Mouse (Mus musculus) neural tube, embryonic 14.5 days (tissue): ENCODE results near the gene Uqcr11. TPM values are rescaled to one million over a fixed set of nuclear protein-coding genes. Genes with fewer than 3 reads are reported as not detected.

Experiments used
- ATAC-seq: fragments of 200-750 bp; cut with Nextera tagmentation; 2 replicates; pipeline ENCODE4 v1.8.0; 2017; ENCODE audit warnings: low read depth, mild to moderate bottlenecking, moderate TSS enrichment, moderate library complexity
- H3K27ac ChIP-seq: fragments of 300-500 bp; sonication (generic); 2 replicates; pipeline ENCODE4 v1.5.1; 2014; ENCODE audit warnings: low read depth, mild to moderate bottlenecking, control low read depth, low read length, moderate library complexity, mixed read lengths
- H3K27me3 ChIP-seq: fragments of 300-500 bp; sonication (generic); 2 replicates; pipeline ENCODE4 v1.6.1; 2014; ENCODE audit warnings: low read length; ENCODE audit not compliant: control insufficient read depth, insufficient read depth
- H3K36me3 ChIP-seq: fragments of 300-500 bp; sonication (generic); 2 replicates; pipeline ENCODE4 v1.6.1; 2014; ENCODE audit warnings: low read length, mixed read lengths; ENCODE audit not compliant: control insufficient read depth, insufficient read depth
- H3K4me1 ChIP-seq: fragments of 300-500 bp; sonication (generic); 2 replicates; pipeline ENCODE4 v1.6.1; 2014; ENCODE audit warnings: low read length; ENCODE audit not compliant: control insufficient read depth, insufficient read depth
- H3K4me2 ChIP-seq: fragments of 300-500 bp; sonication (generic); 2 replicates; pipeline ENCODE4 v1.6.1; 2014; ENCODE audit warnings: mild to moderate bottlenecking, low read depth, low read length, control low read depth
- H3K4me3 ChIP-seq: fragments of 300-500 bp; sonication (generic); 2 replicates; pipeline ENCODE4 v1.5.1; 2014; ENCODE audit warnings: low read depth, low read length, control low read depth, mixed read lengths
- H3K9ac ChIP-seq: fragments of 300-500 bp; sonication (generic); replicated peaks from 2 replicates; pipeline ENCODE4 v1.6.1; 2014; ENCODE audit warnings: low read depth, mild to moderate bottlenecking, control low read depth, low read length, mixed read lengths
- H3K9me3 ChIP-seq: fragments of 300-500 bp; sonication (generic); 2 replicates; pipeline ENCODE4 v1.6.1; 2016; ENCODE audit warnings: low read length; ENCODE audit not compliant: control insufficient read depth
- WGBS: fragments of 180-500 bp; shearing (Covaris S2); extraction: QIAGEN DNeasy Blood & Tissue Kit; methylation state at CpG from one replicate; pipeline ENCODE4 v1.1.7; 2014; 5-methylcytosine and 5-hydroxymethylcytosine counted together
- polyA plus RNA-seq: library from polyadenylated mRNA; unstranded; fragments of >200 nt; fragmentation: Nextera tagmentation; extraction: Ambion mirVana; gene quantifications from 2 replicates; pipeline ENCODE4 v1.2.1, GENCODE M21; 2014

The Uqcr11 gene
- polyA plus RNA-seq, 1 experiment from 2014 or later: 791 TPM

DNA sequence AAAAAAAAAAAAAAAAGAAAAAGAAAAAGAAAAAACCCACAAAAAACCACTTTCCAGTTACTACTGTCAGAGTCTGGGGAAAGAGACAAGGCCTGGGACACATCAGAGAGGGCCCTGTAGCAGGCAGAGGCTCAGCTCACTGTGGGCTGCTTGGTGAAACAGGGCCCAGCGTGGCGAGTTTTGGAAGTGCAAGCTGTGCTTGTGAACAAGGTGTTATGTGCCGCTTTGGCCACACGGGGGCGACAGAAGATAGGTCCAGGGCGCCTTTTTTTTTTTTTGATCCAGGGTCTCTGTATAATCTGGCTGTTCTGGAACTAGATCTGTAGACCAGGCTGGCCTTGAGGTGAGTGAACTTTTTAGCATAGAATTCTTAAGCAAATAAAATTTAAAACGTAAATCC is 30.5 kb downstream of the Uqcr11 start:
- no peak for ATAC-seq
- 2% methylated on average over 7 of the region's 7 CpGs for WGBS
- Histone ChIP-seq H3K4me3 (no peak overlapping the region), H3K4me2 (no peak overlapping the region), H3K27ac (no peak overlapping the region), H3K9ac (no peak overlapping the region), H3K4me1 (peaks cover 3% of the 10 kb centered on the region; the same call in 1 of the 2 replicates), H3K27me3 (no peaks in the 10 kb centered on the region), H3K9me3 (no peaks in the 10 kb centered on the region), H3K36me3 (peaks cover 18% of the 10 kb centered on the region)

DNA sequence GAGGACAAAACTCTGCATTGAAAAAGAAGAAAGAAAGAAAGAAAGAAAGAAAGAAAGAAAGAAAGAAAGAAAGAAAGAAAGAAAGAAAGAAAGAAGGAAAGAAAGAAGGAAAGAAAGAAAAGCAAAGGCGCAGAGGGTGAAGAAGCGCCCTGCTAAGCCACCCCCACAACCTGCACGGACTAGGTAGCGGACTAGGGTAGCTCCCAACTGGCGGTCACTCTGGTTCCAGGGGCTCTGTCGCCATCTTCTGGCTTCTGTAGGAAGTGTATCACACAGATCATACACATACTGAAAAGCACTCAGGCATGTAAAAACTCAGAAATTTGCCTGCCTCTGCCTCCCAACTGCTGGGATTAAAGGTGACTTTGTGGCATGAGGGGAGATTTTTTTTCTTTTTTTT is 32.6 kb downstream of the Uqcr11 start:
- Histone ChIP-seq H3K4me1 (no peaks in the 10 kb centered on the region; the same call in 1 of the 2 replicates), H3K27ac (no peak overlapping the region), H3K9me3 (no peaks in the 10 kb centered on the region), H3K36me3 (no peaks in the 10 kb centered on the region; the same call in 1 of the 2 replicates), H3K27me3 (no peaks in the 10 kb centered on the region), H3K4me2 (no peak overlapping the region), H3K4me3 (no peak overlapping the region), H3K9ac (no peak overlapping the region)
- 23% methylated on average over 6 of the region's 6 CpGs for WGBS
- no peak for ATAC-seq

DNA sequence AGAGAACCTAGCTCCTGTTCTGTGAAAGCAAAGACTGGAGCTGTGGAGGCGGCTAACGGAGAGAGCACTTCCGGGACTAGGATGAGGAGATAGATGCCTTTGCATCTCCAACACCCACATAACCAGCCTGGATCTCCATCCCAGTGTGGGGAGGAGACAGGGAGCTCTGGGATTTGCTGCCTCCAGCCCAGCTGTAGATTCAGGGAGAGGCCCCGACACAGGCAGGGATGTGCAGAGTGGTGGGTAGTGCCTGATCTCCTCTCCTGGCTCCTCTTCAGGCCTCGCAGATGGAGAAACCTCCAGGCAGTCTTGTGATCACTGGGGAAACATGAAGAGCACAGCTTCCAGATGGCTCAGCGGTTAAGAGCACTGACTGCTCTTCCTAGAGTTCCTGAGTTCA is 33.9 kb downstream of the Uqcr11 start:
- H3K27ac ChIP-seq: no peak overlapping the region
- WGBS: 78% methylated on average over 6 of the region's 6 CpGs
- no peaks in the 10 kb centered on the region; the same call in 1 of the 2 replicates for H3K4me1 ChIP-seq
- H3K9me3 ChIP-seq: no peaks in the 10 kb centered on the region
- no peak overlapping the region for H3K4me3 ChIP-seq
- no peak for ATAC-seq
- no peak overlapping the region for H3K9ac ChIP-seq
- no peaks in the 10 kb centered on the region for H3K36me3 ChIP-seq
- H3K27me3 ChIP-seq: no peaks in the 10 kb centered on the region
- H3K4me2 ChIP-seq: no peak overlapping the region

DNA sequence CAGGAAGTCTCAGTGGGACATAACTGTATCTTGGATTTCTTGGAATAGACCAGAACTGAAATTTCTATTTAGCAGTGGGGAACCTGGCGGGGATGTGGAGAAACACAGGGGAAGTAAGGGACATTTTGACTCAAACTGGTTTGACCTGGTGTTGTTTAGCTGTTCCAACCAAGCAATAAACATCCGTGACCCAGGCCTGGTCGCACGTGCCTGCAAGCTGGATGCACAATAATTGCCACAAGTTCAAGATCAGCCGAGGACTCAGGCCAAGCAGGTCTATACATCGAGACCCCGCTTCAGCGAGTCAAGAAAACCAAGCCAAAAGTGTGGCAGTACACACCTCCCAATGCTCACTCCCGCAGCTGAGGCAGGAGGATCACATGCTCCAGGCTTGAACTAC is 34.6 kb downstream of the Uqcr11 start:
- no peaks in the 10 kb centered on the region for H3K9me3 ChIP-seq
- H3K9ac ChIP-seq: no peak overlapping the region
- H3K4me3 ChIP-seq: no peak overlapping the region
- 0 out of 2 replicates have a peak overlapping the region, but pooled peaks have one; percentile 30 for H3K4me2 ChIP-seq
- H3K27ac ChIP-seq: 0 out of 2 replicates have a peak overlapping the region, but pooled peaks have one; percentile 10
- H3K36me3 ChIP-seq: no peaks in the 10 kb centered on the region
- 54% methylated on average over 9 of the region's 9 CpGs for WGBS
- ATAC-seq: no peak
- H3K27me3 ChIP-seq: no peaks in the 10 kb centered on the region
- no peaks in the 10 kb centered on the region; the same call in 1 of the 2 replicates for H3K4me1 ChIP-seq

DNA sequence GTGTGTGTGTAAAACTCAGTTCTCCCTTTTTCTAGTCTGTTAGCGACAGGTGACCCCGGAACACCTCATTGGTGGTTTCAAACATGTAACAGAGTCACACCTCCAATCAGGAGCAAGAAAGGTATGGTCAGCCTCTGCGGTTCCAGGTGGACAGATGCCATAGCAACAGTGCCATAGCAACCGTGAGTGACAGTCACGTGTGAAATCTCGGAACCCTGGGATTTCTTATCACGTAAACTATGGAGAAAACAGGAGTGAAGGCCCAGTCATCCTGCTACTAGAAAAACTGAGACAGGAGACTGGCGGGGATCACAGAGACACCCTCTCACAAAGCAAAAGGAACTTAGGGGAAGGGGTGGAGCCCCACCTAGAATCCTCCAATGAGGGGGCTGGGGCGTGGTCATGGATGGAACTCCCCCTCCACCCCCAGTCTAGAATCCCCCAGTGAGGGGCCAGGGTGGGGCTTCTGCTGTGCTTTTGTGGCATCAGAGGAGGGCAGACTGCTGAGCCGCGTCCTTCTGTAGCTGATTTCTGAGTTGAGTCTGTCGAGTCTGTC is 35.1 kb downstream of the Uqcr11 start:
- peak overlapping the region; percentile 30; the same call in 1 of the 2 replicates for H3K4me2 ChIP-seq
- 4% methylated on average over 12 of the region's 12 CpGs for WGBS
- H3K4me1 ChIP-seq: no peaks in the 10 kb centered on the region; the same call in 1 of the 2 replicates
- no peaks in the 10 kb centered on the region for H3K36me3 ChIP-seq
- no peak overlapping the region for H3K9ac ChIP-seq
- ATAC-seq: peak; percentile 61
- no peaks in the 10 kb centered on the region for H3K9me3 ChIP-seq
- no peaks in the 10 kb centered on the region for H3K27me3 ChIP-seq
- no peak overlapping the region for H3K4me3 ChIP-seq
- 0 out of 2 replicates have a peak overlapping the region, but pooled peaks have one; percentile 10 for H3K27ac ChIP-seq

DNA sequence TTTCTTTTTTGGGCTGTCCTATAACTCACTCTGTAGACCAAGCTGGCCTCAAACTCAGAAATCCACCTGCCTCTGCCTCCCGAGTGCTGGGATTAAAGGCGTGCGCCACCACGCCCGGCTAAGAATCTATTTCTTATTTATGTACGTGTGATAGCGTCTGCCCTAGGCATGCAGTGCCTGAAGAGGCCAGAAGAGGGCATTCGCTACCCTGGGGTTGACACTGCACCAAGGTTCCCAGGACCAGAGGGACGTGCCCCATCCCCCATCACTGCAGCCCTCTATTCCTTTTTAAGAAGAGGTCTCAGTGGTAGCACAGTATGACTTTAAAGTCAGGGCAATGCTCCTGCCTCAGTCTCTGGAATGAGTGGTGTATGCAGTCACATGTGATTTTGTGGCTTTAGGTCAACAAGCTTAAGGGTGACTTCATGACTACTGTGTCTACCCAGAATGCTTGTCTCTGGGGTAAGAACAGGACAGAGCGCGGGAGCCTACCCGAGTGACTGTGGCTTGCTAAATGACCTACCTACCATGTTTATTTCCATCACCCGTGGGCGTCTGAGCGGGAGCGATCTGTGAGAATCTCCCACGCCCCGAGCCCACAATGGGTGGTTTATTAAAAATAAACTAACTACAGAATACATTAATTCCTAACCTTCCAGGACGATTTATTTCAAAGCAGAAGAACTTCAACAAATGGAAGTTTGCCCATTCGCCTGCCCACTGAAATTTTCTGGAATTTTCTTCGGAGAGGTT is 36.5 kb downstream of the Uqcr11 start:
- Histone ChIP-seq H3K4me2 (no peak overlapping the region), H3K36me3 (no peaks in the 10 kb centered on the region), H3K27me3 (no peaks in the 10 kb centered on the region), H3K4me1 (no peaks in the 10 kb centered on the region; the same call in 1 of the 2 replicates), H3K4me3 (no peak overlapping the region), H3K27ac (no peak overlapping the region), H3K9me3 (no peaks in the 10 kb centered on the region), H3K9ac (no peak overlapping the region)
- no peak for ATAC-seq
- WGBS: 80% methylated on average over 21 of the region's 21 CpGs

DNA sequence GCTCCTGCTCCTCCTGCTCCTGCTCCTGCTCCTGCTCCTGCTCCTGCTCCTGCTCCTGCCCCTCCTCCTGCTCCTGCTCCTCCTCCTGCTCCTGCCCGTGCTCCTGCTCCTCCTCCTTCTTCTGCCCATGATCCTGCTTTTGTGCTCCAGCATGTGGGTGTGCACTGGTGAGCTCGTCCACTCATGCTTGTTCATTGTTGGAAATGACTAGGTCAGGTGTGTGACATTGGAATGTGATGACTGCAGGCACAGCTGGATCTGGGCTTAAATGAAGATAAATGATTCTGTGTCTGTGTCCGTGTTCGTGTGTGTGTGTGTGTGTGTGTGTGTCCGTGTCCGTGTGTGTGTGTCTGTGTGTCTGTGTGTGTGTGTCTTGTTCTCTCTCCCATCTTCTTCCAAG is 38.2 kb downstream of the Uqcr11 start:
- no peak overlapping the region for H3K27ac ChIP-seq
- WGBS: 87% methylated on average over 6 of the region's 6 CpGs

DNA sequence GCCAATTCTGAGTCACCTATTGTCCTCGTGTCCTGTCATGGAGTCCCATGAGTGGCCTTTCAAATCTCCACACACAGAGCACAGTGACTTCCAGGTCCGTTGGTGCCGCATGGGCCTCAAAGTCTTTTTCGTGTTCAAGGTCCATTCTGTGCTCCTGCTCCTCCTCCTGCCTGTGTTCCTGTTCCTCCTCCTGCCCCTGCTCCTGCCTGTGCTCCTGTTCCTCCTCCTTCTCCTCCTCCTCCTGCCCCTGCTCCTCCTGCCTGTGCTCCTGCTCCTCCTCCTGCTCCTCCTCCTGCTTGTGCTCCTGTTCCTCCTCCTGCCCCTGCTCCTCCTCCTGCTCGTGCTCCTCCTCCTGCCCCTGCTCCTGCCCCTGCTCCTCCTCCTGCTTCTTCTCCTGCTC is 38.7 kb downstream of the Uqcr11 start:
- H3K9ac ChIP-seq: no peak overlapping the region
- no peaks in the 10 kb centered on the region for H3K9me3 ChIP-seq
- H3K27me3 ChIP-seq: no peaks in the 10 kb centered on the region
- no peak overlapping the region for H3K27ac ChIP-seq
- no peaks in the 10 kb centered on the region; the same call in 1 of the 2 replicates for H3K4me1 ChIP-seq
- no peak for ATAC-seq
- no peak overlapping the region for H3K4me2 ChIP-seq
- 65% methylated on average over 5 of the region's 5 CpGs for WGBS
- no peaks in the 10 kb centered on the region for H3K36me3 ChIP-seq
- no peak overlapping the region for H3K4me3 ChIP-seq

More for the DNA sequence above, 38.2 kb downstream of the Uqcr11 start:
- H3K36me3 ChIP-seq: no peaks in the 10 kb centered on the region
- H3K9me3 ChIP-seq: no peaks in the 10 kb centered on the region
- H3K9ac ChIP-seq: no peak overlapping the region
- ATAC-seq: no peak
- no peak overlapping the region for H3K4me3 ChIP-seq
- no peaks in the 10 kb centered on the region for H3K27me3 ChIP-seq
- H3K4me1 ChIP-seq: no peaks in the 10 kb centered on the region; the same call in 1 of the 2 replicates
- H3K4me2 ChIP-seq: no peak overlapping the region

DNA sequence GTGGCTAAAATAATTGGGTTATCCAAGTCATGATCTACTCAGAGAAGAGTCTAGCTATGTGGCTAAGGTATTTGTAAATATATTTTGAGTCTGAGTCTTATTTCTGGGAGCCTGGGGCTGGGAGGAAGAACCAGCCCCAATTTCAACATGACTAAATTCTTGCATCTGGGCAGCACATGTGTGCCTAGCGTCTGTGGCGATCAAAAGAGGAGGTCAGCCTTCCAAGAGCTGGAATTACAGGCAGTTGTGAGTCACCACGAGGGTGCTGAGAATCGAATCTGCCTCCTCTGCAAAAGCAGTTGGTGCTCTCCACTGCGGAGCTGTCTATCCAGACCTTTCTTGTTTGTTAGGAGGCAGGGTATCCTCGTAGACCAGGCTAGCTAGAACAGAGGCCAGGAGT is 40.9 kb downstream of the Uqcr11 start:
- ATAC-seq: no peak
- 67% methylated on average over 6 of the region's 6 CpGs for whole genome bisulfite sequencing

More for the DNA sequence above, 40.9 kb downstream of the Uqcr11 start:
- H3K9me3 ChIP-seq: no peaks in the 10 kb centered on the region
- no peak overlapping the region for H3K27ac ChIP-seq
- H3K4me2 ChIP-seq: no peak overlapping the region
- H3K9ac ChIP-seq: no peak overlapping the region
- no peaks in the 10 kb centered on the region for H3K36me3 ChIP-seq
- H3K4me3 ChIP-seq: no peak overlapping the region
- H3K27me3 ChIP-seq: no peaks in the 10 kb centered on the region
- H3K4me1 ChIP-seq: no peaks in the 10 kb centered on the region
